In the genomic region with DNA sequence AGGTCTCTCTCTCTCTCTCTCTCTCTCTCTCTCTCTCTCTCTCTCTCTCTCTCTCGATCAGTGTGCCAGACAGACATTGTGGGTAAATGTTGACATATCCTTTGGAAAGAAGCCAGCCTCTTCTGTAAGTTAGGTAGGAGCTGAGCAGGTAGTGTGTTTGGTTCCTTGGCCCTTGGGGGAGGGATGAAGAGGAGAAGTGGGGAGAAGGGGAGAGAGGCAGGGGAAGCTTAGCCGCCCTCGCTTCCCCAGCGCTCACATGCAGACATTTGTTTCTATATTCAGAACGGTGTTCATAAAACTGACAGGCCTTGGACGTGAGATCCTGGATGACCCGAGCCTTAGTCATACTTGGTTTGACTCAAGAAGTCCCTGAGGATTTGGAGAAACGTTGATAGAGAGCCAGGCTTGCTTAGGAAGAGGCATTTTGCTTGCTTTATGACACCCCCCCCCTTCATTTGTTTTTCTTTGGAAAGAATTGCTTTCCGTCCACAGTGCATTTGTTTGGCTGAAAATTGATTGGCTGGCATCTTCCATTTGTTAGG, we compare ENCODE assay signal across 21 mouse cellular contexts.
DNase-seq lines count a peak whose midpoint lies in the region; ATAC-seq and TF ChIP-seq lines count a peak whose summit lies in the region.
"Had no signal": no experiment of that assay in that cellular context is flagged by ENCODE, and none has a peak within 500 bp of the region (broad histone marks: within the 10 kb centered on the region; RNA-seq: fewer than 3 reads in every experiment).

No protein-coding gene starts in this region.

- TF ChIP-seq POLR2A in olfactory bulb, adult 2 months (IDR thresholded peaks at IDR 0.05; ENCODE audit: insufficient read depth, low read depth, low read length) = no peak

- no peak overlapping the region for H3K9ac ChIP-seq in hindbrain, embryonic 13.5 days
- H3K9ac ChIP-seq: forebrain, embryonic 13.5 days; hindbrain, embryonic 14.5 days; intestine, embryonic 15.5 days had no signal

- DNase-seq in hindbrain, embryonic 10.5 days (ENCODE audit: low spot score) = no peak
- DNase-seq in 3134 (ENCODE audit: extremely low read depth, insufficient read length, low spot score) (peak; percentile 79), MN1 (ENCODE audit: low spot score) (peak; percentile 84)
- DNase-seq in Muller cell, postnatal 12 days (ENCODE audit: inconsistent ontology term) = no peak
- DNase-seq in right cerebral cortex, adult 18-20 months = no peak
- DNase-seq: adrenal gland, postnatal 14 days; cerebellum, adult 2 months; cerebellum, postnatal 10 days; gastrocnemius, postnatal 36 days; heart, adult 18-20 months; heart, postnatal 10 days; heart, postnatal 4 days had no signal

- peaks cover 26% of the 10 kb centered on the region for H3K4me1 ChIP-seq in hindbrain, embryonic 13.5 days (replicated peaks)
- H3K4me1 ChIP-seq in hindbrain, embryonic 10.5 days (replicated peaks) = peaks cover 16% of the 10 kb centered on the region; the same call in 1 of the 2 replicates
- no peaks in the 10 kb centered on the region; the same call in 1 of the 2 replicates for H3K4me1 ChIP-seq in olfactory bulb, adult 2 months (ENCODE audit: control insufficient read depth, insufficient read depth, low read length)

- WGBS in hindbrain, embryonic 13.5 days = 63% methylated on average over 9 of the region's 9 CpGs
- WGBS in hindbrain, embryonic 10.5 days = 76% methylated on average over 9 of the region's 9 CpGs
- 51% methylated on average over 9 of the region's 9 CpGs for WGBS in olfactory bulb, adult 2 months

- H3K9me3 ChIP-seq in hindbrain, embryonic 13.5 days = no peaks in the 10 kb centered on the region
- no peaks in the 10 kb centered on the region for H3K9me3 ChIP-seq in hindbrain, embryonic 10.5 days
- H3K9me3 ChIP-seq: forebrain, embryonic 13.5 days; heart, embryonic 10.5 days; intestine, embryonic 15.5 days had no signal

- H3K36me3 ChIP-seq in hindbrain, embryonic 13.5 days = no peaks in the 10 kb centered on the region
- H3K36me3 ChIP-seq in hindbrain, embryonic 10.5 days = 0 out of 2 replicates have a peak, but pooled peaks cover 4% of the 10 kb centered on the region
- H3K36me3 ChIP-seq: embryonic facial prominence, embryonic 10.5 days; G1E; heart, embryonic 10.5 days; intestine, embryonic 15.5 days had no signal

- TF ChIP-seq CTCF in olfactory bulb, adult 2 months (IDR thresholded peaks at IDR 0.05; ENCODE audit: insufficient read depth, low read depth, low read length) = no peak

- H3K4me2 ChIP-seq in hindbrain, embryonic 13.5 days = no peak overlapping the region
- H3K4me2 ChIP-seq: forebrain, embryonic 13.5 days; hindbrain, embryonic 14.5 days; intestine, embryonic 15.5 days had no signal

- no peak for ATAC-seq in hindbrain, embryonic 13.5 days (ENCODE audit: low FRiP score)
- ATAC-seq: CD4-positive, CD25-positive, alpha-beta regulatory T cell, adult 4 months; forebrain, embryonic 13.5 days; intestine, embryonic 15.5 days had no signal

- H3K4me3 ChIP-seq in hindbrain, embryonic 13.5 days = no peak overlapping the region
- no peak overlapping the region for H3K4me3 ChIP-seq in hindbrain, embryonic 10.5 days
- peak overlapping the region; percentile 17 for H3K4me3 ChIP-seq in olfactory bulb, adult 2 months (ENCODE audit: insufficient read depth, low read depth, low read length)
- H3K4me3 ChIP-seq: embryonic facial prominence, embryonic 10.5 days; forebrain, embryonic 13.5 days; heart, embryonic 10.5 days; intestine, embryonic 15.5 days had no signal

- H3K27me3 ChIP-seq in hindbrain, embryonic 13.5 days = no peaks in the 10 kb centered on the region
- H3K27me3 ChIP-seq in hindbrain, embryonic 10.5 days (ENCODE audit: insufficient read depth, poor library complexity, severe bottlenecking) = no peaks in the 10 kb centered on the region
- H3K27me3 ChIP-seq: forebrain, embryonic 13.5 days; intestine, embryonic 15.5 days had no signal

- 0 out of 2 replicates have a peak overlapping the region, but pooled peaks have one; percentile 19 for H3K27ac ChIP-seq in hindbrain, embryonic 13.5 days
- no peak overlapping the region for H3K27ac ChIP-seq in hindbrain, embryonic 10.5 days
- H3K27ac ChIP-seq in olfactory bulb, adult 2 months (ENCODE audit: insufficient read depth, low read depth, low read length) = no peak overlapping the region
- H3K27ac ChIP-seq: embryonic facial prominence, embryonic 10.5 days; forebrain, embryonic 13.5 days; heart, embryonic 10.5 days; hindbrain, embryonic 14.5 days; intestine, embryonic 15.5 days had no signal

Comparison
In these comparisons a context has a peak if more than half of its experiments do, and no peak if none do; other contexts are left out.
1. DNase-seq: peak in 3134 (single experiment) and MN1 (single experiment); none in hindbrain, embryonic 10.5 days (single experiment), Muller cell, postnatal 12 days (single experiment) and right cerebral cortex, adult 18-20 months (single experiment).